Mouse (Mus musculus) hindbrain, embryonic 10.5 days (tissue): ENCODE results near the gene Aloxe3. TPM values are rescaled to one million over a fixed set of nuclear protein-coding genes. Genes with fewer than 3 reads are reported as not detected.
A peak's percentile ranks its signal among the peaks of the same experiment; 100 is the strongest.

Experiments
- DNase-seq: peaks from one replicate; pipeline ENCODE4 v3.0.0-alpha.2; 2017; ENCODE audit warnings: low spot score
- H3K27ac ChIP-seq: fragments of 300-500 bp; sonication (generic); 2 replicates; pipeline ENCODE4 v1.5.1; 2016; ENCODE audit warnings: mild to moderate bottlenecking, moderate library complexity
- H3K27me3 ChIP-seq: fragments of 300-500 bp; sonication (generic); 2 replicates; pipeline ENCODE4 v1.6.1; 2016; ENCODE audit warnings: mild to moderate bottlenecking; ENCODE audit not compliant: poor library complexity, insufficient read depth, severe bottlenecking
- H3K36me3 ChIP-seq: fragments of 300-500 bp; sonication (generic); 2 replicates; pipeline ENCODE4 v1.6.1; 2016; ENCODE audit warnings: mild to moderate bottlenecking, moderate library complexity
- H3K4me1 ChIP-seq: fragments of 300-500 bp; sonication (generic); replicated peaks from 2 replicates; pipeline ENCODE4 v1.6.1; 2016; ENCODE audit warnings: mild to moderate bottlenecking
- H3K4me3 ChIP-seq: fragments of 300-500 bp; sonication (generic); 2 replicates; pipeline ENCODE4 v1.5.1; 2016; ENCODE audit warnings: mild to moderate bottlenecking, moderate library complexity
- H3K9me3 ChIP-seq: fragments of 300-500 bp; sonication (generic); 2 replicates; pipeline ENCODE4 v1.6.1; 2016; ENCODE audit warnings: mild to moderate bottlenecking, moderate library complexity
- WGBS: fragments of 180-500 bp; shearing (Covaris S2); methylation state at CpG from one replicate; pipeline ENCODE4 v1.1.7; 2016; 5-methylcytosine and 5-hydroxymethylcytosine counted together
- polyA plus RNA-seq: library from polyadenylated mRNA; unstranded; fragments of >200 nt; fragmentation: Nextera tagmentation; extraction: Ambion mirVana; gene quantifications from 2 replicates; pipeline ENCODE4 v1.2.1, GENCODE M21; 2016

The Aloxe3 gene
- polyA plus RNA-seq, 1 experiment from 2014 or later, result 0.22 TPM

GRCm38 (mm10) chr11:69096987-69097900 is 28.5 kb upstream of the Aloxe3 start:
- peaks cover 71% of the 10 kb centered on the region for H3K4me1 ChIP-seq
- WGBS, result 3% methylated on average over 29 of the region's 29 CpGs

GRCm38 (mm10) chr11:69098039-69098761 is 27.5 kb upstream of the Aloxe3 start:
- Histone ChIP-seq H3K4me1 (peaks cover 71% of the 10 kb centered on the region), H3K27me3 (no peaks in the 10 kb centered on the region), H3K9me3 (no peaks in the 10 kb centered on the region), H3K4me3 (peak overlapping the region; percentile 71), H3K36me3 (peaks cover 27% of the 10 kb centered on the region), H3K27ac (peak overlapping the region; percentile 85)
- DNase-seq, result no peak
- 31% methylated on average over 8 of the region's 8 CpGs for WGBS

More at GRCm38 (mm10) chr11:69096987-69097900, 28.5 kb upstream of the Aloxe3 start:
- no peaks in the 10 kb centered on the region for H3K9me3 ChIP-seq
- H3K27me3 ChIP-seq, result no peaks in the 10 kb centered on the region
- H3K36me3 ChIP-seq, result peaks cover 22% of the 10 kb centered on the region
- peak overlapping the region; percentile 85 for H3K27ac ChIP-seq
- peak overlapping the region; percentile 71 for H3K4me3 ChIP-seq
- DNase-seq, result peak; percentile 81

- H3K4me1 ChIP-seq, result peaks cover 71% of the 10 kb centered on the region
- WGBS, result under 1% methylated on average over 19 of the region's 19 CpGs
- peak; percentile 93 for DNase-seq
- H3K4me3 ChIP-seq, result peak overlapping the region; percentile 71
- peak overlapping the region; percentile 80 for H3K27ac ChIP-seq
- H3K9me3 ChIP-seq, result no peaks in the 10 kb centered on the region
- H3K36me3 ChIP-seq, result peaks cover 32% of the 10 kb centered on the region
- H3K27me3 ChIP-seq, result no peaks in the 10 kb centered on the region
These were observed 27.0 kb upstream of the Aloxe3 start for GRCm38 (mm10) chr11:69098762-69099091.

GRCm38 (mm10) chr11:69099177-69099914 is 26.4 kb upstream of the Aloxe3 start:
- Histone ChIP-seq H3K27ac (peak overlapping the region; percentile 80), H3K9me3 (no peaks in the 10 kb centered on the region), H3K36me3 (peaks cover 38% of the 10 kb centered on the region), H3K4me1 (peaks cover 66% of the 10 kb centered on the region), H3K4me3 (peak overlapping the region; percentile 71), H3K27me3 (no peaks in the 10 kb centered on the region)
- DNase-seq, result no peak
- WGBS, result under 1% methylated on average over 22 of the region's 22 CpGs

- H3K4me3 ChIP-seq, result peak overlapping the region; percentile 71
- 1% methylated on average over 23 of the region's 23 CpGs for WGBS
- H3K9me3 ChIP-seq, result no peaks in the 10 kb centered on the region
- peaks cover 44% of the 10 kb centered on the region for H3K36me3 ChIP-seq
- peak overlapping the region; percentile 80 for H3K27ac ChIP-seq
- no peaks in the 10 kb centered on the region for H3K27me3 ChIP-seq
- DNase-seq, result peak; percentile 88
- peaks cover 64% of the 10 kb centered on the region for H3K4me1 ChIP-seq
These were observed 25.8 kb upstream of the Aloxe3 start for GRCm38 (mm10) chr11:69099915-69100345.

GRCm38 (mm10) chr11:69100639-69101360 is 24.9 kb upstream of the Aloxe3 start:
- Histone ChIP-seq H3K27me3 (no peaks in the 10 kb centered on the region), H3K4me3 (peak overlapping the region; percentile 71), H3K4me1 (peaks cover 55% of the 10 kb centered on the region), H3K9me3 (no peaks in the 10 kb centered on the region), H3K36me3 (peaks cover 53% of the 10 kb centered on the region), H3K27ac (peak overlapping the region; percentile 80)
- no peak for DNase-seq
- WGBS, result 90% methylated on average over 20 of the region's 20 CpGs

- H3K4me1 ChIP-seq, result peaks cover 45% of the 10 kb centered on the region
- H3K36me3 ChIP-seq, result peaks cover 63% of the 10 kb centered on the region
- no peak overlapping the region for H3K27ac ChIP-seq
- 89% methylated on average over 21 of the region's 21 CpGs for WGBS
- DNase-seq, result no peak
- H3K4me3 ChIP-seq, result no peak overlapping the region
- H3K9me3 ChIP-seq, result no peaks in the 10 kb centered on the region
- H3K27me3 ChIP-seq, result no peaks in the 10 kb centered on the region
These were observed 23.9 kb upstream of the Aloxe3 start for GRCm38 (mm10) chr11:69101604-69102402.

GRCm38 (mm10) chr11:69102403-69102725 is 23.3 kb upstream of the Aloxe3 start:
- Histone ChIP-seq H3K27me3 (no peaks in the 10 kb centered on the region), H3K27ac (no peak overlapping the region), H3K4me3 (no peak overlapping the region), H3K4me1 (peaks cover 39% of the 10 kb centered on the region), H3K9me3 (no peaks in the 10 kb centered on the region), H3K36me3 (peaks cover 68% of the 10 kb centered on the region)
- 93% methylated on average over 7 of the region's 7 CpGs for WGBS
- DNase-seq, result no peak

- DNase-seq, result no peak
- peaks cover 76% of the 10 kb centered on the region for H3K36me3 ChIP-seq
- WGBS, result 93% methylated on average over 14 of the region's 14 CpGs
These were observed 22.6 kb upstream of the Aloxe3 start for GRCm38 (mm10) chr11:69103121-69103520.

GRCm38 (mm10) chr11:69103531-69104435 is 21.9 kb upstream of the Aloxe3 start:
- no peak for DNase-seq
- 91% methylated on average over 15 of the region's 15 CpGs for WGBS
- Histone ChIP-seq H3K27me3 (no peaks in the 10 kb centered on the region), H3K4me3 (no peak overlapping the region), H3K36me3 (peaks cover 83% of the 10 kb centered on the region), H3K27ac (no peak overlapping the region), H3K4me1 (peaks cover 25% of the 10 kb centered on the region), H3K9me3 (no peaks in the 10 kb centered on the region)

More at GRCm38 (mm10) chr11:69103121-69103520, 22.6 kb upstream of the Aloxe3 start:
- Histone ChIP-seq H3K4me1 (peaks cover 32% of the 10 kb centered on the region), H3K9me3 (no peaks in the 10 kb centered on the region), H3K27me3 (no peaks in the 10 kb centered on the region), H3K27ac (no peak overlapping the region), H3K4me3 (no peak overlapping the region)

GRCm38 (mm10) chr11:69104487-69104886 is 21.2 kb upstream of the Aloxe3 start:
- Histone ChIP-seq H3K36me3 (peaks cover 90% of the 10 kb centered on the region), H3K9me3 (no peaks in the 10 kb centered on the region), H3K4me3 (peak overlapping the region; percentile 23; the same call in 1 of the 2 replicates), H3K27me3 (no peaks in the 10 kb centered on the region), H3K4me1 (peaks cover 21% of the 10 kb centered on the region), H3K27ac (no peak overlapping the region)
- 93% methylated on average over 14 of the region's 14 CpGs for WGBS
- DNase-seq, result no peak
